Mouse (Mus musculus) small intestine, adult 2 months (tissue): ENCODE results near the gene Lman1l.

Source experiments
- CTCF ChIP-seq: fragments of 200-500 bp; IDR thresholded peaks from 2 replicates; pipeline ENCODE4 v1.5.1; 2012; ENCODE audit warnings: low read depth, mild to moderate bottlenecking, control low read depth, inconsistent platforms, low read length, moderate library complexity, mixed read lengths; ENCODE audit not compliant: insufficient replicate concordance, insufficient read length; ENCODE audit errors: extremely low read depth
- POLR2A ChIP-seq: fragments of 200-500 bp; IDR thresholded peaks from 2 replicates; pipeline ENCODE4 v1.6.1; 2012; ENCODE audit warnings: low read depth, mild to moderate bottlenecking, control low read depth, inconsistent platforms, low read length, moderate library complexity

DNA sequence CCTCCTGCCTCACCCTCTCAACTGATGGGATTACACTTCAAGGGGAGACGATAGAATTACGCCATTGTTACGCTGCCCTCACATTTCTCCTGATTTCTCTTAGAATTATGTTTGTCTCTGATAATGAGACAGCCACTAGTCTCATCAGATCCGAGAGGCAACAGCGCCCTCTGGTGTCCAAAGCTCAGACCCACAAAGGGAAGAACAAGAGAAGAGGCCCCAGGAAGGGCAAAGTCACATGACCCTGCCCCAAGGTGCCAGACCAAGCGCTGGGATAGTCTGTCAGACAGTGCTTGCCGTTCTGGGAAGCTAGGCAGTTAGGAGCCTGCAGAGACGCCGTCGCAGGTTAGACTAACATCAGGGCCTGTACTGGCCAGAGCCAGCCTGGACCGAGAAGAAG is 35.2 kb upstream of the Lman1l start:
- TF ChIP-seq POLR2A (no peak), CTCF (peak; percentile 97; the same call in 1 of the 2 replicates)
